Mouse (Mus musculus): ENCODE results near the gene Nova1. TPM values are rescaled to one million over a fixed set of nuclear protein-coding genes. Genes with fewer than 3 reads are reported as not detected.

Nova1 gene
- polyA plus RNA-seq, 1 experiment from 2014 or later, result 1.2 TPM

DNA sequence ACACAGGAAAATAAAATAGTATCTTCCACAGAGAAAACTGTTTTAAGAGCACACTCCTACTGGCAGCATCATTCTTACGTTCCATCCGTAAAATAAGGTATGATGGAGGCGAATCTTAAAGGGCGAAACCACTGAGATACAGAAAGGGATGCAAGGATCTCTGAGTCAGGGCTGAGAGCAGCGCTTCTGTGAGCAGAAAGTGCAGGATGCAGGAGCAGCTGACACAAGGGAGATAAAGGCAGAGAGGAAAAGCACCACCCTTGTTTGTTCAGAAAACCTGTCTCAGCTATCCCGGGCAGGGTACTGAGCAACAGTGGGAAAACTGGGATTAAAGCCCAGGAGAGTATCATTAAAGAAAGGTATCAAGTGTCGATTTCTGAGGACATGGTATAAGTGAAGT lies 59.3 kb downstream of the Nova1 start:
- H3K36me3 ChIP-seq (ENCODE audit: control insufficient read depth, insufficient read depth), result no peaks in the 10 kb centered on the region
- H3K4me2 ChIP-seq (replicated peaks; ENCODE audit: low read depth), result no peak overlapping the region
- no peaks in the 10 kb centered on the region for H3K9me3 ChIP-seq (ENCODE audit: control insufficient read depth)
- no peak for TF ChIP-seq CTCF (IDR thresholded peaks at IDR 0.05; ENCODE audit: low read depth)
- ATAC-seq, result no peak
- H3K4me3 ChIP-seq (ENCODE audit: low read depth, low read length), result no peak overlapping the region
- no peaks in the 10 kb centered on the region for H3K27me3 ChIP-seq (replicated peaks; ENCODE audit: control insufficient read depth, insufficient read depth, low read length)
- WGBS, result 70% methylated on average over 7 of the region's 7 CpGs
- H3K4me1 ChIP-seq (replicated peaks; ENCODE audit: control insufficient read depth, insufficient read depth, low read length), result no peaks in the 10 kb centered on the region
- H3K27ac ChIP-seq (ENCODE audit: low read depth, low read length), result no peak overlapping the region
- H3K9ac ChIP-seq (ENCODE audit: low read depth, low read length), result no peak overlapping the region

DNA sequence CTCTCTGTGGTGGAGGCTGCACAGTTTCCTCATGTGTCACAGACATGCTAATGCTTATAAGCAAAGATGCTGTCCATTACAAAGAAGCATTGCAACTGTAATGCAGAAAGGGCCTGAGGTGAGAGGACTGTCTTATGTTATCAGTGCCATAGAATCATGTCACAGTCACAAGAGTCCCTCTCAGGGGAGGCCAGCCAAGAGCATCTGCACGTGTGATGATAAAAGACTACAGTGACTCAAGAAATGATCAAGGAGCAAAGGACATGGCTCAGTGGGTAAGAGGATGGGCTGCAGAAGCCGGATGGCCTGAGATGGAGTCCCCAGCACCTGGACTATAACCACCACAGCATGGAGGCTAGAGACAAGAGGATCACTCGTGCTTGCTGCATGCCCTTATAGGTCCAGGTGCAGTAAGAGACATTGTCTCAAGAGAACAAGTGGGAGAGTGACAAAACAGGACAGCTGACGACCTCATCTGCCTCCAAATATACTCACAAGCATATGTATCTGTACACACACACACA lies 64.3 kb downstream of the Nova1 start:
- TF ChIP-seq CTCF (IDR thresholded peaks at IDR 0.05; ENCODE audit: low read depth), result no peak
- Histone ChIP-seq H3K4me3 (ENCODE audit: low read depth, low read length) (no peak overlapping the region), H3K27me3 (replicated peaks; ENCODE audit: control insufficient read depth, insufficient read depth, low read length) (no peaks in the 10 kb centered on the region), H3K4me1 (replicated peaks; ENCODE audit: control insufficient read depth, insufficient read depth, low read length) (no peaks in the 10 kb centered on the region), H3K27ac (ENCODE audit: low read depth, low read length) (no peak overlapping the region), H3K9ac (ENCODE audit: low read depth, low read length) (no peak overlapping the region), H3K36me3 (ENCODE audit: control insufficient read depth, insufficient read depth) (no peaks in the 10 kb centered on the region), H3K4me2 (replicated peaks; ENCODE audit: low read depth) (no peak overlapping the region), H3K9me3 (ENCODE audit: control insufficient read depth) (no peaks in the 10 kb centered on the region)
- 62% methylated on average over 4 of the region's 4 CpGs for WGBS
- no peak for ATAC-seq

DNA sequence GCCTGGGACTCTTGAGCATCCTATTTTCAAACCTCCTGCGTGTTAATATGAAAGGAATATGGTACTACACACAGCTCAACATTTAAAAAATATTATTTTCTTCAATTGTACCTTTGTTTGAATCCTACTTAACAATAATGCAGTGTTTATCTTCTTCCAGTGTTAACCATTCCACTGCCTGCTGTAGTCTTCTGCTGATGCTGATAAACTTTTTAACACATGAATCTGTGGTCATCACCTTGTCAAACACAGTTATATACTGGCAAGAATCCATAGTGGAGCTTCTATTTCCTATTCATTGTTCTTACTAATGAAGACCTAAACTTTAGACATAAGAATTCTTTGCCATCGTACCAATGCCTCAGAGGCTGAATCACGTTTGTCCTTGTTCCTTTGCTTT lies 65.6 kb downstream of the Nova1 start:
- no peaks in the 10 kb centered on the region for H3K9me3 ChIP-seq (ENCODE audit: control insufficient read depth)
- no peaks in the 10 kb centered on the region for H3K4me1 ChIP-seq (replicated peaks; ENCODE audit: control insufficient read depth, insufficient read depth, low read length)
- ATAC-seq, result no peak
- no peak overlapping the region for H3K27ac ChIP-seq (ENCODE audit: low read depth, low read length)
- no peak overlapping the region for H3K9ac ChIP-seq (ENCODE audit: low read depth, low read length)
- TF ChIP-seq CTCF (IDR thresholded peaks at IDR 0.05; ENCODE audit: low read depth), result no peak
- H3K4me3 ChIP-seq (ENCODE audit: low read depth, low read length), result no peak overlapping the region
- H3K4me2 ChIP-seq (replicated peaks; ENCODE audit: low read depth), result no peak overlapping the region
- no peaks in the 10 kb centered on the region for H3K36me3 ChIP-seq (ENCODE audit: control insufficient read depth, insufficient read depth)
- no peaks in the 10 kb centered on the region for H3K27me3 ChIP-seq (replicated peaks; ENCODE audit: control insufficient read depth, insufficient read depth, low read length)
- 65% methylated on average over 3 of the region's 3 CpGs for whole genome bisulfite sequencing

DNA sequence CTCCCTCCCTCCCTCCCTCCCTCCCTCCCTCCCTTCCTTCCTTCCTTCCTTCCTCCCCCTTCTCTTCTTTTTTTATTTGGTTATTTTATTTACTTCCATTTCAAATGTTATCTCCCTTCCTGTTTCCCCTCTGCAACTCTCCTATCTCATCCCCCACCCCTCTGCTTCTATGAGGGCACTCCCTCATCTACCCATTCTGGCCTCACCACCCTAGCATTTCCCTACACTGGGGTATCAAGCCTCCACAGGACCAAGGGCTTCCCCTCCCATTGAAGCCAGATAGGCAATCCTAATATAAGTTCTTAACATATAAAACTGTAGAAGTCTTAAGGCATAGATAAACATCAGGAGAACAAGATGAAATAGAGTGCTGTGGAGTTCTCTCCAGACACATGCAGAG lies 85.5 kb downstream of the Nova1 start:
- no peak overlapping the region for H3K4me2 ChIP-seq (replicated peaks; ENCODE audit: low read depth)
- no peaks in the 10 kb centered on the region for H3K36me3 ChIP-seq (ENCODE audit: control insufficient read depth, insufficient read depth)
- H3K4me1 ChIP-seq (replicated peaks; ENCODE audit: control insufficient read depth, insufficient read depth, low read length), result no peaks in the 10 kb centered on the region
- no peak overlapping the region for H3K27ac ChIP-seq (ENCODE audit: low read depth, low read length)
- TF ChIP-seq CTCF (IDR thresholded peaks at IDR 0.05; ENCODE audit: low read depth), result no peak
- no peaks in the 10 kb centered on the region for H3K27me3 ChIP-seq (replicated peaks; ENCODE audit: control insufficient read depth, insufficient read depth, low read length)
- no peak overlapping the region for H3K4me3 ChIP-seq (ENCODE audit: low read depth, low read length)
- no peak for ATAC-seq
- no peak overlapping the region for H3K9ac ChIP-seq (ENCODE audit: low read depth, low read length)
- no peaks in the 10 kb centered on the region for H3K9me3 ChIP-seq (ENCODE audit: control insufficient read depth)

DNA sequence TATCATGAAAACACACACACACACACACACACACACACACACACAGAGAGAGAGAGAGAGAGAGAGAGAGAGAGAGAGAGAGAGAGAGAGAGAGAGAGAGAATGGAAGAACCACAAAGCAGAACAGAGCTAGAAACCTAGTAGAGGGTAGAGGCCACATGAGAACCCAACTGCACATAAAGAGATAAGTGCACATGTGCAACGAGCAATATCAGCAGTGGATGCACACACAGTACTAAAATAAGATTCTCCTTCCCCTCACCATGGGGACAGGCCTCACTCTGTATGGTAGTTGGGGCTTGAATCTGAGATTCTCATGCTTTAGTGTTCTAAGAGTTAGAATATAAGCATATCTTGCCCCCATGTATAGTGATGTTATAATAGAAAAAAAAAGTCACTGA lies 86.8 kb downstream of the Nova1 start:
- Histone ChIP-seq H3K36me3 (ENCODE audit: control insufficient read depth, insufficient read depth) (no peaks in the 10 kb centered on the region), H3K4me2 (replicated peaks; ENCODE audit: low read depth) (no peak overlapping the region), H3K27me3 (replicated peaks; ENCODE audit: control insufficient read depth, insufficient read depth, low read length) (no peaks in the 10 kb centered on the region), H3K9me3 (ENCODE audit: control insufficient read depth) (no peaks in the 10 kb centered on the region), H3K9ac (ENCODE audit: low read depth, low read length) (no peak overlapping the region), H3K27ac (ENCODE audit: low read depth, low read length) (no peak overlapping the region), H3K4me1 (replicated peaks; ENCODE audit: control insufficient read depth, insufficient read depth, low read length) (no peaks in the 10 kb centered on the region), H3K4me3 (ENCODE audit: low read depth, low read length) (no peak overlapping the region)
- TF ChIP-seq CTCF (IDR thresholded peaks at IDR 0.05; ENCODE audit: low read depth), result no peak
- ATAC-seq, result no peak
- 64% methylated on average over 1 of the region's 1 CpGs for WGBS

DNA sequence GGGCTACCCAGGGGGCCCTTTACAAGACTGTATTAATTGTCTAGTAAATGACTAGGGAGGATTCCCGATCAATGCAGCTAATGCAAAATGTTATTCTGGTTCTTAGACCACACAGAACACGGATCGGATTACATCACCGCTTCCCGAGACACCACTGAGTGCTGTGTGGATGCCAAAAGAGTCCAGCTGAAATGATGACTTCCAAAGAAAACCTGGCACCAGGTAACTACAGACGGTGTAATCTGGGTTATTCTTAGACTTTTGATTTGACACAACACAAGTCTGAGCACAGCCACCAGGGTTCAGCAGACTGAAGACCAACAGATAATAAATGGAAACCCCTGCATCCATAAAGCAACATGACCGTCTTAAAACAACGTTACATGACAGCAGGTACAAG lies 96.8 kb downstream of the Nova1 start:
- TF ChIP-seq CTCF (IDR thresholded peaks at IDR 0.05; ENCODE audit: low read depth), result no peak
- H3K27me3 ChIP-seq (replicated peaks; ENCODE audit: control insufficient read depth, insufficient read depth, low read length), result no peaks in the 10 kb centered on the region
- no peak overlapping the region for H3K4me3 ChIP-seq (ENCODE audit: low read depth, low read length)
- H3K36me3 ChIP-seq (ENCODE audit: control insufficient read depth, insufficient read depth), result no peaks in the 10 kb centered on the region
- H3K9me3 ChIP-seq (ENCODE audit: control insufficient read depth), result no peaks in the 10 kb centered on the region
- H3K9ac ChIP-seq (ENCODE audit: low read depth, low read length), result no peak overlapping the region
- H3K27ac ChIP-seq (ENCODE audit: low read depth, low read length), result no peak overlapping the region
- ATAC-seq, result no peak
- H3K4me2 ChIP-seq (replicated peaks; ENCODE audit: low read depth), result no peak overlapping the region
- H3K4me1 ChIP-seq (replicated peaks; ENCODE audit: control insufficient read depth, insufficient read depth, low read length), result no peaks in the 10 kb centered on the region
- 71% methylated on average over 8 of the region's 8 CpGs for WGBS

DNA sequence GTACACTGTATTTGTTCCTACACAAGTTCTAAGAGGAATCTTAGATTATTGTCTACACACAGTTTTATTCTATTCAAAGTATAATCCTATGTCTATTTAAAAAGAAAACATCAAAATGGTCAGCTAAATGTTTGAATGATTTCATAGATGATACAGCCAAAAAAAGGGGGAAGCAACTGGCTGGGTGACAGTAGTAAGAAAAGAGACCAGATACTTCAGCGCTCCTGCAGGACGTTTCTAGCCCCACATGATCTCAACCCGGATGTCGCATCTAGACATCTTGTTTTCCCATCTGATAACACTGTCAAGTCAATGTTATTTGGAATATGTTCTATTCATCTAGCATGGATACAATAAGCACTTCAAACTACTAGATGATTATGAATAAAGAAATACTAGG lies 99.7 kb downstream of the Nova1 start:
- Histone ChIP-seq H3K27ac (ENCODE audit: low read depth, low read length) (no peak overlapping the region), H3K27me3 (replicated peaks; ENCODE audit: control insufficient read depth, insufficient read depth, low read length) (no peaks in the 10 kb centered on the region), H3K9ac (ENCODE audit: low read depth, low read length) (no peak overlapping the region), H3K9me3 (ENCODE audit: control insufficient read depth) (no peaks in the 10 kb centered on the region), H3K4me1 (replicated peaks; ENCODE audit: control insufficient read depth, insufficient read depth, low read length) (no peaks in the 10 kb centered on the region), H3K36me3 (ENCODE audit: control insufficient read depth, insufficient read depth) (no peaks in the 10 kb centered on the region), H3K4me3 (ENCODE audit: low read depth, low read length) (no peak overlapping the region), H3K4me2 (replicated peaks; ENCODE audit: low read depth) (no peak overlapping the region)
- WGBS, result 94% methylated on average over 4 of the region's 4 CpGs
- TF ChIP-seq CTCF (IDR thresholded peaks at IDR 0.05; ENCODE audit: low read depth), result no peak
- no peak for ATAC-seq
